Mouse (Mus musculus) limb, embryonic 14.5 days (tissue): ENCODE data around the gene Soat2. TPM values are rescaled to one million over a fixed set of nuclear protein-coding genes. Genes with fewer than 3 reads are reported as not detected.

Source experiments
- ATAC-seq: fragments of 200-750 bp; cut with Nextera tagmentation; 2 replicates; pipeline ENCODE4 v1.8.0; 2017; ENCODE audit warnings: low read depth, moderate number of reproducible peaks, moderate TSS enrichment; ENCODE audit not compliant: low FRiP score
- DNase-seq: peaks from one replicate; pipeline ENCODE4 v3.0.0-alpha.2; 2015; ENCODE audit warnings: low spot score
- H3K27ac ChIP-seq: fragments of 300-500 bp; sonication (generic); replicated peaks from 2 replicates; pipeline ENCODE4 v1.5.1; 2014; ENCODE audit warnings: low read depth, mild to moderate bottlenecking, low read length, moderate library complexity, mixed read lengths
- H3K27me3 ChIP-seq: fragments of 300-500 bp; sonication (generic); 2 replicates; pipeline ENCODE4 v1.6.1; 2014; ENCODE audit warnings: low read length, mixed read lengths; ENCODE audit not compliant: control insufficient read depth, insufficient read depth
- H3K36me3 ChIP-seq: fragments of 300-500 bp; sonication (generic); 2 replicates; pipeline ENCODE4 v1.6.1; 2014; ENCODE audit warnings: mild to moderate bottlenecking, low read length, moderate library complexity, mixed read lengths; ENCODE audit not compliant: control insufficient read depth, insufficient read depth
- H3K4me1 ChIP-seq: fragments of 300-500 bp; sonication (generic); 2 replicates; pipeline ENCODE4 v1.6.1; 2014; ENCODE audit warnings: antibody characterized with exemption, low read length, mixed read lengths; ENCODE audit not compliant: control insufficient read depth, insufficient read depth
- H3K4me2 ChIP-seq: fragments of 300-500 bp; sonication (generic); replicated peaks from 2 replicates; pipeline ENCODE4 v1.6.1; 2014; ENCODE audit warnings: low read depth, mild to moderate bottlenecking, low read length, moderate library complexity; ENCODE audit not compliant: severe bottlenecking
- H3K4me3 ChIP-seq: fragments of 300-500 bp; sonication (generic); replicated peaks from 2 replicates; pipeline ENCODE4 v1.5.1; 2014; ENCODE audit warnings: low read length
- H3K9ac ChIP-seq: fragments of 300-500 bp; sonication (generic); 2 replicates; pipeline ENCODE4 v1.6.1; 2014; ENCODE audit warnings: mild to moderate bottlenecking, low read depth, low read length, moderate library complexity; ENCODE audit not compliant: severe bottlenecking
- H3K9me3 ChIP-seq: fragments of 300-500 bp; sonication (generic); 2 replicates; pipeline ENCODE4 v1.6.1; 2016; ENCODE audit warnings: low read length; ENCODE audit not compliant: control insufficient read depth
- POLR2A ChIP-seq: fragments of 200-500 bp; IDR thresholded peaks from 2 replicates; pipeline ENCODE4 v1.8.0; 2012; ENCODE audit warnings: inconsistent platforms, mild to moderate bottlenecking, moderate library complexity, borderline replicate concordance; ENCODE audit not compliant: insufficient read depth, insufficient read length; ENCODE audit errors: extremely low read depth
- WGBS: fragments of 180-500 bp; shearing (Covaris S2); extraction: QIAGEN DNeasy Blood & Tissue Kit; methylation state at CpG from one replicate; pipeline ENCODE4 v1.1.7; 2014; 5-methylcytosine and 5-hydroxymethylcytosine counted together
- polyA plus RNA-seq, 2 experiments: library from polyadenylated mRNA; depleted of rRNA in 1 of 2; stranded (reverse) in 1 of 2; unstranded in 1 of 2; fragments of >200 nt; fragmentation: Nextera tagmentation in 1 of 2; extraction: Ambion mirVana in 1 of 2; gene quantifications; 2 replicates each; pipeline versions ENCODE4 v1.2.1 to v1.2.3; 2012 to 2014

Gene Soat2
- 0.87 and 1.1 TPM in 2 replicates for polyA plus RNA-seq (2012; rRNA removed)
- polyA plus RNA-seq (2014; fragmentation: Nextera tagmentation; extraction: Ambion mirVana): 0.48 and 0.76 TPM in 2 replicates

GRCm38 (mm10) chr15:102150301-102151135 is at the start of gene Soat2:
Soat2 (plus strand) TSS chr15:102150526.
- ATAC-seq (no peak), DNase-seq (no peak)
- Histone ChIP-seq H3K4me2 (no peak within 1 kb of the TSS), H3K36me3 (no peaks in the 10 kb centered on the region), H3K4me1 (peaks cover 6% of the 10 kb centered on the region; the same call in 1 of the 2 replicates), H3K4me3 (no peak within 1 kb of the TSS), H3K27me3 (peaks cover 4% of the 10 kb centered on the region; the same call in 1 of the 2 replicates), H3K9me3 (no peaks in the 10 kb centered on the region), H3K27ac (no peak within 1 kb of the TSS; the same call in 1 of the 2 replicates), H3K9ac (no peak within 1 kb of the TSS)
- WGBS: 50% methylated on average over 20 of the region's 20 CpGs
- no peak for TF ChIP-seq POLR2A

GRCm38 (mm10) chr15:102100996-102101671 is 49.2 kb upstream of the Soat2 start:
- peak; percentile 39 for ATAC-seq
- peak; percentile 71 for DNase-seq

GRCm38 (mm10) chr15:102101672-102102541 is 48.4 kb upstream of the Soat2 start:
- Histone ChIP-seq H3K4me2 (peak overlapping the region; percentile 78), H3K9ac (peak overlapping the region; percentile 65), H3K36me3 (peaks cover 24% of the 10 kb centered on the region), H3K9me3 (no peaks in the 10 kb centered on the region), H3K4me1 (peaks cover 74% of the 10 kb centered on the region), H3K4me3 (peak overlapping the region; percentile 59), H3K27ac (peak overlapping the region; percentile 97), H3K27me3 (no peaks in the 10 kb centered on the region)
- TF ChIP-seq POLR2A: no peak
- WGBS: 29% methylated on average over 11 of the region's 11 CpGs
- peak; percentile 41 for DNase-seq
- no peak for ATAC-seq

More at GRCm38 (mm10) chr15:102100996-102101671, 49.2 kb upstream of the Soat2 start:
- no peaks in the 10 kb centered on the region for H3K27me3 ChIP-seq
- H3K36me3 ChIP-seq: peaks cover 24% of the 10 kb centered on the region
- WGBS: 15% methylated on average over 10 of the region's 10 CpGs
- TF ChIP-seq POLR2A: no peak
- H3K9me3 ChIP-seq: no peaks in the 10 kb centered on the region
- peak overlapping the region; percentile 78 for H3K4me2 ChIP-seq
- H3K9ac ChIP-seq: peak overlapping the region; percentile 65
- H3K4me3 ChIP-seq: peak overlapping the region; percentile 59
- peak overlapping the region; percentile 97 for H3K27ac ChIP-seq
- peaks cover 71% of the 10 kb centered on the region for H3K4me1 ChIP-seq

GRCm38 (mm10) chr15:102102548-102103121 is 47.7 kb upstream of the Soat2 start:
- TF ChIP-seq POLR2A: no peak
- 14% methylated on average over 6 of the region's 6 CpGs for WGBS
- Histone ChIP-seq H3K9me3 (no peaks in the 10 kb centered on the region), H3K4me1 (peaks cover 70% of the 10 kb centered on the region), H3K4me3 (peak overlapping the region; percentile 59), H3K27me3 (no peaks in the 10 kb centered on the region), H3K4me2 (peak overlapping the region; percentile 78), H3K27ac (peak overlapping the region; percentile 97), H3K9ac (peak overlapping the region; percentile 64), H3K36me3 (peaks cover 25% of the 10 kb centered on the region)
- ATAC-seq (no peak), DNase-seq (peak; percentile 44)
